Mouse (Mus musculus): Measurements from ENCODE around the gene Hist1h2be.
"Not testable (repeated sequence)": the region's sequence is repeated elsewhere in the genome, so short reads cannot be mapped to it uniquely, and the experiment has no call there.

Hist1h2be gene

GRCm38 (mm10) chr13:23592614-23593013 is 28.3 kb downstream of the Hist1h2be start:
- no peak for DNase-seq (ENCODE audit: inconsistent age in 2 of 2, low spot score in 1 of 2)

- DNase-seq (ENCODE audit: inconsistent age in 2 of 2, low spot score in 1 of 2), result not testable (repeated sequence)
These were observed 29.0 kb downstream of the Hist1h2be start for GRCm38 (mm10) chr13:23591886-23592285.

- DNase-seq (ENCODE audit: inconsistent age in 2 of 2, low spot score in 1 of 2), result no peak
These were observed 29.7 kb downstream of the Hist1h2be start for GRCm38 (mm10) chr13:23591206-23591605.

GRCm38 (mm10) chr13:23586940-23587225 is 34.0 kb downstream of the Hist1h2be start:
- DNase-seq (ENCODE audit: inconsistent age in 2 of 2, low spot score in 1 of 2), result no peak

- peak in 1 of 2 experiments; percentile 81 for DNase-seq (ENCODE audit: inconsistent age in 2 of 2, low spot score in 1 of 2)
These were observed 34.6 kb downstream of the Hist1h2be start for GRCm38 (mm10) chr13:23586099-23586939.

GRCm38 (mm10) chr13:23585442-23586098 is 35.4 kb downstream of the Hist1h2be start:
- DNase-seq (ENCODE audit: inconsistent age in 2 of 2, low spot score in 1 of 2), result peak; percentile 80 to 96

- DNase-seq (ENCODE audit: inconsistent age in 2 of 2, low spot score in 1 of 2), result peak; percentile 72 to 93
These were observed 35.9 kb downstream of the Hist1h2be start for GRCm38 (mm10) chr13:23585029-23585441.

GRCm38 (mm10) chr13:23584331-23584730 is 36.6 kb downstream of the Hist1h2be start:
- peak in 1 of 2 experiments; percentile 71 for DNase-seq (ENCODE audit: inconsistent age in 2 of 2, low spot score in 1 of 2)

- peak in 1 of 2 experiments; percentile 47 for DNase-seq (ENCODE audit: inconsistent age in 2 of 2, low spot score in 1 of 2)
These were observed 37.4 kb downstream of the Hist1h2be start for GRCm38 (mm10) chr13:23583387-23584068.

- DNase-seq (ENCODE audit: inconsistent age in 2 of 2, low spot score in 1 of 2), result peak in 1 of 2 experiments; percentile 47
These were observed 38.5 kb downstream of the Hist1h2be start for GRCm38 (mm10) chr13:23582219-23583056.

GRCm38 (mm10) chr13:23581408-23582218 is 39.3 kb downstream of the Hist1h2be start, which contains the start of gene Hist1h4d:
TSS of gene Hist1h4d (plus strand) at chr13:23581598.
- peak; percentile 96 to 100 for DNase-seq (ENCODE audit: inconsistent age in 2 of 2, low spot score in 1 of 2)

- no peak for DNase-seq (ENCODE audit: inconsistent age in 2 of 2, low spot score in 1 of 2)
These were observed 43.1 kb downstream of the Hist1h2be start for GRCm38 (mm10) chr13:23577835-23578234.

- DNase-seq (ENCODE audit: inconsistent age in 2 of 2, low spot score in 1 of 2), result no peak
These were observed 43.9 kb downstream of the Hist1h2be start for GRCm38 (mm10) chr13:23576906-23577639.

GRCm38 (mm10) chr13:23576351-23576881 is 44.5 kb downstream of the Hist1h2be start:
- no peak for DNase-seq (ENCODE audit: inconsistent age in 2 of 2, low spot score in 1 of 2)

- peak in 1 of 2 experiments; percentile 67 for DNase-seq (ENCODE audit: inconsistent age in 2 of 2, low spot score in 1 of 2)
These were observed 45.0 kb downstream of the Hist1h2be start for GRCm38 (mm10) chr13:23575864-23576313.

GRCm38 (mm10) chr13:23575271-23575851 is 45.6 kb downstream of the Hist1h2be start, which contains the start of gene Hist1h3d:
TSS of gene Hist1h3d (plus strand) at chr13:23575763.
- DNase-seq (ENCODE audit: inconsistent age in 2 of 2, low spot score in 1 of 2), result peak in 1 of 2 experiments; percentile 86

- DNase-seq (ENCODE audit: inconsistent age in 2 of 2, low spot score in 1 of 2), result peak in 1 of 2 experiments; percentile 51
These were observed 46.3 kb downstream of the Hist1h2be start for GRCm38 (mm10) chr13:23574546-23575170.

Measured in adrenal gland, adult (tissue).